Mouse (Mus musculus) gastrocnemius, adult 2 months (tissue): ENCODE results near the gene Map2k5. TPM values are rescaled to one million over a fixed set of nuclear protein-coding genes. Genes with fewer than 3 reads are reported as not detected.

ENCODE experiments used
- DNase-seq: peaks from one replicate; pipeline ENCODE4 v3.0.0; 2022
- H3K27ac ChIP-seq: fragments of 200-600 bp; 2 replicates; pipeline ENCODE4 v1.8.1; 2022; ENCODE audit warnings: mild to moderate bottlenecking
- H3K4me3 ChIP-seq: fragments of 200-600 bp; 2 replicates; pipeline ENCODE4 v1.8.1; 2022; ENCODE audit warnings: mild to moderate bottlenecking, moderate library complexity
- CTCF ChIP-seq: fragments of 200-600 bp; IDR thresholded peaks from 2 replicates; pipeline ENCODE4 v1.8.1; 2022; ENCODE audit warnings: antibody characterized with exemption, mild to moderate bottlenecking, moderate library complexity
- intact Hi-C: fragments of 180-260 bp; cut with DNase I; formaldehyde crosslinking; loops from one replicate; pipeline ENCODE4 v1.15.1; 2025
- total RNA-seq, 2 experiments: library from RNA; stranded (reverse); gene quantifications; 2 replicates each; pipeline ENCODE4 v1.2.3; 2021

The Map2k5 gene
- total RNA-seq, 2 experiments from 2014 or later, result 14.3 to 16.4 TPM

GRCm38 (mm10) chr9:63151072-63151870 is 226.4 kb downstream of the Map2k5 start:
- DNase-seq, result peak; percentile 71
- H3K27ac ChIP-seq, result no peak overlapping the region
- no peak for TF ChIP-seq CTCF
- intact Hi-C loops, result no loop called here
- no peak overlapping the region for H3K4me3 ChIP-seq

- Histone ChIP-seq H3K27ac (no peak overlapping the region), H3K4me3 (no peak overlapping the region)
- no peak for TF ChIP-seq CTCF
- no peak for DNase-seq
- intact Hi-C loops, result no loop called here
These were observed 227.5 kb downstream of the Map2k5 start for GRCm38 (mm10) chr9:63150086-63150800.

GRCm38 (mm10) chr9:63149372-63149766 is 228.3 kb downstream of the Map2k5 start:
- Histone ChIP-seq H3K27ac (no peak overlapping the region), H3K4me3 (peak overlapping the region; percentile 67)
- intact Hi-C loops, result no loop called here
- no peak for TF ChIP-seq CTCF
- DNase-seq, result no peak

- intact Hi-C loops, result no loop called here
- H3K27ac ChIP-seq, result no peak within 1 kb of the TSS
- H3K4me3 ChIP-seq, result peak within 1 kb of the TSS; percentile 67
- no peak for DNase-seq
- TF ChIP-seq CTCF, result no peak
These were observed 229.0 kb downstream of the Map2k5 start, which contains the start of gene Skor1 for GRCm38 (mm10) chr9:63148410-63149371. Gene Skor1 (minus strand): TSS chr9:63148961.

GRCm38 (mm10) chr9:63147786-63148409 is 229.8 kb downstream of the Map2k5 start:
- DNase-seq, result no peak
- intact Hi-C loops, result no loop called here
- Histone ChIP-seq H3K27ac (no peak overlapping the region), H3K4me3 (no peak overlapping the region)
- TF ChIP-seq CTCF, result no peak

GRCm38 (mm10) chr9:63147296-63147695 is 230.4 kb downstream of the Map2k5 start:
- no peak for TF ChIP-seq CTCF
- no peak for DNase-seq
- Histone ChIP-seq H3K4me3 (no peak overlapping the region), H3K27ac (no peak overlapping the region)
- intact Hi-C loops, result no loop called here

GRCm38 (mm10) chr9:63146856-63147274 is 230.8 kb downstream of the Map2k5 start:
- H3K27ac ChIP-seq, result no peak overlapping the region
- H3K4me3 ChIP-seq, result peak overlapping the region; percentile 58
- intact Hi-C loops, result no loop called here
- TF ChIP-seq CTCF, result no peak
- no peak for DNase-seq

- Histone ChIP-seq H3K27ac (no peak overlapping the region), H3K4me3 (peak overlapping the region; percentile 58)
- TF ChIP-seq CTCF, result no peak
- DNase-seq, result no peak
- intact Hi-C loops, result no loop called here
These were observed 231.4 kb downstream of the Map2k5 start for GRCm38 (mm10) chr9:63146126-63146855.

GRCm38 (mm10) chr9:63145249-63146125 is 232.2 kb downstream of the Map2k5 start:
- Histone ChIP-seq H3K27ac (no peak overlapping the region), H3K4me3 (peak overlapping the region; percentile 58)
- intact Hi-C loops, result no loop called here
- TF ChIP-seq CTCF, result no peak
- no peak for DNase-seq

- no peak overlapping the region for H3K27ac ChIP-seq
- TF ChIP-seq CTCF, result no peak
- peak; percentile 44 for DNase-seq
- peak overlapping the region; percentile 58 for H3K4me3 ChIP-seq
- intact Hi-C loops, result no loop called here
These were observed 233.0 kb downstream of the Map2k5 start for GRCm38 (mm10) chr9:63144502-63145248.
